ENCODE assay signal across 22 mouse cellular contexts in the genomic region with DNA sequence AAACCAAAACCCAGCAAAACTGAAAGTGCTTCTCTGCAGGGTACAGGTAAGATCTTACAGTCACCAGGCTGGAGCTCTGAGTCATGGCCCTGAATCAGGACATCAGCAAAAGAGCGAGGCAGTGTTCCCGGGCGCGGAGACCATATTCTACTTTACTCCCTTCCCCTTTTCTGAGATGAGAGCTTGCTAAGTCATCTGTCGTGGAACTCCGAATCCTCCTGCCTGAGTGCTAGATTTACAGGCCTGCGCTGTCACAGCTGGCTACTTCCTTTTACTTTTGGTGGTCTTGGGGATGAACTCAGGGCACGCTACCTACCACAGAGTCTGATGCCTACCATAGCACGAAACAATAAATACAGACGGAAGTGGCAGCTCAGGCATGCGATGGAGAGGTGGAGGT.
"Had no signal": no experiment of that assay in that cellular context is flagged by ENCODE, and none has a peak within 500 bp of the region (broad histone marks: within the 10 kb centered on the region; RNA-seq: fewer than 3 reads in every experiment).

No protein-coding gene starts in this region.

- ATAC-seq: intestine, embryonic 15.5 days; lung, postnatal 0 days had no signal

- H3K27me3 ChIP-seq: intestine, embryonic 15.5 days; limb, embryonic 13.5 days; liver, embryonic 13.5 days; megakaryocyte, embryonic 14.5 days; neural tube, embryonic 12.5 days; neural tube, embryonic 15.5 days had no signal

- H3K27ac ChIP-seq: intestine, embryonic 15.5 days; layer of hippocampus, adult 2 months; limb, embryonic 10.5 days; limb, embryonic 13.5 days; liver, embryonic 13.5 days; midbrain, embryonic 10.5 days; neural tube, embryonic 12.5 days; neural tube, embryonic 15.5 days; stomach, postnatal 0 days had no signal

- H3K9me3 ChIP-seq: intestine, embryonic 15.5 days; limb, embryonic 10.5 days; limb, embryonic 13.5 days; liver, embryonic 13.5 days; megakaryocyte, embryonic 14.5 days; midbrain, embryonic 10.5 days; neural tube, embryonic 12.5 days; neural tube, embryonic 15.5 days had no signal

- H3K9ac ChIP-seq: intestine, embryonic 15.5 days; limb, embryonic 13.5 days; liver, embryonic 13.5 days; lung, embryonic 14.5 days; neural tube, embryonic 12.5 days; neural tube, embryonic 15.5 days had no signal

- H3K4me1 ChIP-seq: intestine, embryonic 15.5 days; limb, embryonic 10.5 days; limb, embryonic 13.5 days; midbrain, embryonic 10.5 days; neural tube, embryonic 12.5 days had no signal

- DNase-seq: kidney, adult 11 months; kidney, adult 9 months; kidney, postnatal 14 days; layer of hippocampus, adult 9-11 months; liver; liver, embryonic 13.5 days; lung, embryonic 14.5 days; lung, postnatal 36 days; midbrain, embryonic 14.5 days; right cerebral cortex, adult 18-20 months; right cerebral cortex, postnatal 14 days; thymus, postnatal 25 days had no signal

- H3K4me3 ChIP-seq: intestine, embryonic 15.5 days; layer of hippocampus, adult 2 months; limb, embryonic 10.5 days; limb, embryonic 13.5 days; liver, embryonic 13.5 days; megakaryocyte, embryonic 14.5 days; midbrain, embryonic 10.5 days; neural tube, embryonic 12.5 days; neural tube, embryonic 15.5 days had no signal

- H3K4me2 ChIP-seq: intestine, embryonic 15.5 days; limb, embryonic 13.5 days; liver, embryonic 13.5 days; lung, embryonic 14.5 days; neural tube, embryonic 12.5 days; neural tube, embryonic 15.5 days had no signal
